Mouse (Mus musculus): ENCODE results near the gene Tppp3.

Gene Tppp3

GRCm38 (mm10) chr8:105471314-105472015 lies at the start of gene Tppp3:
Gene Tppp3, minus strand, starts transcription at chr8:105471526.
- peak; percentile 92 for DNase-seq

GRCm38 (mm10) chr8:105521061-105521460 lies 49.7 kb upstream of the Tppp3 start:
- no peak for DNase-seq

DNA sequence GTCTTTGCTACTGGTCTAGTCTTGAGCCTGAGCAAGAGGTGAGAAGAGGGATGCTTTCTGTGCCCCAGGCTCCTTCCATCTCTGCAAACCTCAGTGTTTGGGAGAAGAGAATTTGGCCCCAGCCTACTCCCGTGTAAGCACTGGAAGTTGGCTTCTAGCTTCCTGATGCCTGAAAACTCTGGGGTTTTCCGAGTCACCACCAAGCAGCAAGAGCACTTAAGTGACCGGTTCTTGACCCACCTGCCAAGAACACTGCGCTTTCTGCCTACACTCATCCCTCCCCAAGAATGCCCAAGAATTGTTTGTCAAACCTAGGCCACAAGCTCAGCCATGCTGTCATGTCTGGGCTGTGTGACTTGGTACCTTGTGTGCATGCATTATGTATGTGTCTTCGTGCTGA lies 49.2 kb upstream of the Tppp3 start:
- no peak for DNase-seq

DNA sequence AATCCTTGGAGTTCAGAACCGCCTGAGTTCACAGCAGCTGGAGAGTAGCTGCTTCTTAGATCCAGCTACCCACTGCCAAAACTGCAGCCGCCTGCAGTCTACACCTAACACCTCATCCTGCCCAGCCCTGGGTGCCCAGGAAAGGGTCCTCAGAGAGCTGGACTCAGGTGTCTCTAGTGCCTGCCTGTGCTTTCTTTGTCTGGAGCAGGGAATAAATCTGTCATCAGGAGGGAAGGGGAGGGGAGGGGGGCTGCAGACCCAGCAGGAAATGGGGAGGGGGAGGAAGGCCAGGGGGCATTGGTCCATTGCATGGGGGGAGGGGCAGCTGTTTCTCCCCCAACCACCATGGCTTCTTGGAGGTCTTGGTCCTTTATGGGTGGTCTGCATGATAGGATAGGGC lies 48.3 kb upstream of the Tppp3 start:
- DNase-seq: no peak

- DNase-seq: peak; percentile 68
Measured at GRCm38 (mm10) chr8:105518436-105519313, 47.3 kb upstream of the Tppp3 start, which contains the start of gene Hsd11b2. Gene Hsd11b2, plus strand, starts transcription at chr8:105518755.

GRCm38 (mm10) chr8:105517346-105517745 lies 46.0 kb upstream of the Tppp3 start:
- no peak for DNase-seq

DNA sequence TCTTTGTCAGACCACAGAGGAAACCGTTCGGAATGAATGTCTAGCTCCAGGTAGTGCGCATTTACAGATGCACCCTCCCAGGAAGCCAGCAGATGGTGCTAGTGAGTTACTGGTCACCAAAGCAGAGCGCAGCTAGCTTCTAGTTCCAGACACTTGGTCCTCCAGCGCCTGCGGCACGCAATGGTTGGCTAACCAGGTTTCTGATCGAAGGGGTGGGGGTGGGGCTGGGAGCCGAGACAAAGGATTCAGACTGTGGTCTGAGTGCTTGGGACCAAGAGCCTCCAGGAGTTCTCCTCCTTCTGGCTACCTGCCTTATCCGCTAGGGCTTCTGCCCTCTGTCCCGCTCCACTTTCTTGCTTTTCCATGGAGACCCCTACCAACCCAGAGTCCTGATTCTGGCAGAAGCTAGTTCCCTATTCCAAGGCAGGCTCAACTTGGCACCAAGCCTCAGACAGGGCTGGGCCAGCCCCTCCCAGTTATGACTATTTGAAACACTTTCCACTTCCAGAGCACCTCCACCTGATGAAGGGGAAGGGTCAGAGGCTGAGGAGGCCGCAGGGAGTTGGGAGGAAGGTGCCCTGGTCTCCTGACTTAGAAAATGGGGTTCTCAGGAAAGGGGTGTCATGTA lies 44.8 kb upstream of the Tppp3 start:
- DNase-seq: peak; percentile 83

GRCm38 (mm10) chr8:105514656-105515055 lies 43.3 kb upstream of the Tppp3 start:
- no peak for DNase-seq

- no peak for DNase-seq
Measured at GRCm38 (mm10) chr8:105514194-105514593, 42.9 kb upstream of the Tppp3 start.

DNA sequence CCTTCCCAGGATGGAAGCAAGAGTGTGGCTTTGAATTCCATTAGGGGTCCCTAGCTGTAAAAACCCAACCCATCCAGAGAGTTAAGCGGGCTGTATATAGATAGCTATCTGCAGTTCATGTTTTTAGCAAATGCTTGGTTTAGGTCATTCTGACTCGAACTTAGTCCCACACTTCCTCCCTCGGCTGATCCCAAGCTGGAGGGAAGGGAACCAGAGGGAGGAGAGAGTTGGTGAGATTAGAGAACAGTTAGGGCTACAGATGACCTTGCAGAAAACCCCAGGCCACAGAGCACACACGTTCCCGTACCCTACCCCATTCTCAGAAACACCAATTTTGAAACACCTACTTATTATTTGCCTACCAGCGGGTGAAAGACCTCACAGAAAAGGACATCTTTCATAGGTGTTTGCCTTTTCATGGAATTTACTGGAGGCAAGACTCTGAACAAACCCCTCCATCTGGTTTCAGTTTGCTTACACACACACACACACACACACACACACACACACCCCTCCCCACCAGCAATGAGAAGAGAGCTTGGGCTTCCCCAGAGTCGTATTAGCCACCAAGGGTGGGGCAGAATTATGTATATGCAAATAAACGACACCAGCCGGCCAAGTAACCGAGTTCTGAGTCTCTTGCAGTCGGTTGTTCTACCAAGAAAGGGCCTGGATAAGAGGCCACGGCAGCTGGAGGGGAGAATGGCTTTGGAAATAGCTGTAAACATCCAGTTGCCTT lies 38.8 kb upstream of the Tppp3 start:
- no peak for DNase-seq

- no peak for DNase-seq
Measured at GRCm38 (mm10) chr8:105508758-105509157, 37.4 kb upstream of the Tppp3 start.

DNA sequence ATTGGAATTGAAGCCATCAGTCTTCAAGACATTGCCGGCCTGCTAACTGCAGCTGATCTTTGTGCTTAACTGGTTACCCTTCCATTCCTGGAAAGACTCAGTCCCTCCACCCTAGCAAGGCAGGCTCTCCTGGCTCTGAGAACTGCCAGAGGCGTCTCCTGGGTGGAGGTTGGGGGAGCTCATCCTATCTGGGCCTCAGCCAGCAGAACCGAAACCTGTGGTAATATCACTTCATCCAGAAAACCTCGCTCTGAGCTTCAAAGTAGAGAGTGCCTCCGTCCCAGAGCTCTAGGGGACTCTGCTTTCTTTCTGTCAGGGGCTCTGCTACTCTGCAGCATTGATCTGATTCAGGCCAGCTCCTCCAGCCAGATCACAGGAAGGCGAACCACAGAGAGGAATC lies 35.7 kb upstream of the Tppp3 start:
- DNase-seq: no peak

DNA sequence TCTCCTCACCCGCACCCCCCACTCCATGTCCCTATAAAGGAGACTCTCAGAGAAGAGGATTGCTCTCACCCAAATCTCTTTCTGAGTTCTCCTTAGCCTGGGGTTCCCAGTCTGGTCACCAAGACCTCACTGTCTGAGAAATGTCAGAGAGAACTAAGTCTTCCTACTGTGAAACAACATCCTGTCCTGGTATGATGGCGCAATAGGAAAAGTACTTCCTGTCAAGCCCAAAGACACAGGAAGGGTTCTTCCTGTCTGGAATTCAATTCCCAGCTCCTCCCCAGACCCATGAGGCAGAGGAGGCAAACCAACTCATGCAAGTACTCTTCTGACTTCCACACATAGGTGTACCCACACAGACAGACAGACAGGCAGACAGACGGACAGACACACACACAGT lies 33.3 kb upstream of the Tppp3 start:
- no peak for DNase-seq

DNA sequence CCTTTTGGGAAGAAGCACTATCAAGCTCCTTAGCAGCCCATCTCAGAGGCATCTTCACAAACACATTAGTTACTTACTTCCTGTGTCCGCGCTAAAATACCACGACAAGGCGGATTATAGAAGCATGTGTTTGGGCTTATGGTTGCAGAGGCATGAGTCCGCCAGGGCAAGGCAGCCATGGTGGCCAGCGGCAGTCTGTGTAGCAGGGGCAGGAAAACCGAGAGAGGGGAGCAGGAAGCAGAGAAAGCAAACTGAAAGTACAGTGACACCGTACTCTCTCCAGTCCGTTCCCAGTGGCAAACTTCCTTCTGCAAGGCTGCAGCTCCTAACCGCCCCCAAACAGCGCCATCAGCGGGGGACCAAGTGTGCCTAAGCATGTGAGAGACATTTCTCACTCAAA lies 28.5 kb upstream of the Tppp3 start:
- DNase-seq: no peak

DNA sequence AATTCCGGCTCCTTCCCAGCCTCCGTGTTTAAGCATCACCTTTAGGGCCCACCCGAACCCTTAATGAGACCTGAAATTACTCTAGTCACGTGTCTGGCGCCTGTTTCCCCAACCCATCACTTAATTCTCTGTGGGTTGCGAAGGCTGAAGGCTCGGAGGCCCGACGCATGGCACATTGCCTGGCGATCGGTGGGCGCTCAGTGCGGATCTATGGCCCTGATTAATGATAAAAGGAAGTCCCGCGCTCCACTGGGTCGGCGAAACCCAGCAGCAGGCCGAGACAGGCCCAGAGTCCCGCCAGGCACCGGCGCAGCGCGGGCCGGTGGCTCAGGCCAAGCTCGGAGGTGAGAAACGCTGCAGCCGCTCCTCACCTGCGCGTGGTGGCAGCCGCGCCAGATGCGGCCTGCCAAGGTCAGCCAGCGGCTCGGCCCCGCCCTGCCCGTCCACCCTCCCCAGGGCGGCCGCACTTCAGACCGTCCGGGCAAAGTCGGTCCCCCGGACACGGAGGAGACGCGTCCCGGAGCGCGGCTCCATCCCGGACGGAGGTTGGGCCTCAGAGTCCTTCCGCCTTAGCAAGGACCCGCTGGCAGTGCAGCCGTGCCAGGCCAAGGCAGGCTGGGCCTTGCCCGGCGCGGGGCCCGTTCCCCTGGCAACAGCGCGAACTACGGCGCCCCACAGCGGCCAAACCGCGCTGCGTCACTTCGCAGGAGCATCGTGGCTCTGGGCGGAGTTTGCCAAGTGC lies 25.3 kb upstream of the Tppp3 start, which contains the start of gene Zdhhc1:
Gene Zdhhc1, minus strand, starts transcription at position 464 of the 742 bp plus-strand sequence.
- DNase-seq: peak; percentile 93

GRCm38 (mm10) chr8:105495350-105496302 lies 24.3 kb upstream of the Tppp3 start:
- DNase-seq: no peak

- DNase-seq: no peak
Measured at GRCm38 (mm10) chr8:105494566-105494965, 23.2 kb upstream of the Tppp3 start.

GRCm38 (mm10) chr8:105493495-105493894 lies 22.2 kb upstream of the Tppp3 start:
- no peak for DNase-seq

DNA sequence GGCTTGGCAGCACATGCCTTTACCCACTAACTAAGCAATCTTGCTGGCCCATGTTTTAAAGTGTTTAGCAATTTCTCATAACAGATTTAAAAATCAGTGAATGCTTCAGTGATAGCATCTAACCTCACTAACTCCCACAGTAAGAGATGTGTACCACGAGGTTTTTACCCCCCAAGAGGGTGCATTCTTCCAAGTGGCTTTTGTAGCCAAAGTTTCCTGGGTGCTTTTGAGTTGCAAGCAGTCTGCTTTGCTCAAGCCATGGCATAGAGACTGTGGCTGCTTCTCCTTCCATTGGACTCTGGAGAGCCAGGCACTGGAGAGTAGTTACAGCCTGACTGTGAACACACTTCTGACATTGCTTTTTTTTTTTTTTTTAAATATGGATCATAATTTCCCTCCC lies 18.0 kb upstream of the Tppp3 start:
- DNase-seq: no peak

DNA sequence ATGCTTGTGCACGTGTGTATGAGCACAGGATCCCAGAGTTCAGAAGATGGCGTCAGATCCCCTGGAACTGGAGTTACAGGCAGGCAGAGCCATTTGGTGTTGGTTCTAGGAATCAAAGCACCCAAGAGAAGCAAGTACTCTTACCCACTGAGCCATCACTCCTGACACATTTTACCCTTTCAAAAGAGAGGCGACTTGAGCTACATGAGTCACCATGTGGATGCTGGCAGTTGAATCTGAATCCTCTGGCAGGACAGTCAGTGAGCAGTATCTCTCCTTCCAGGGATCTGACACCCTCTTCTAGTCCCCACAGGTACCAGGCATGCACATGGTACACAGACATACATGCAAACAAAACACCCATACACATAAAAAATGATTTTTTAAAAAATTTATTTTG lies 16.8 kb upstream of the Tppp3 start:
- DNase-seq: no peak

- peak; percentile 80 for DNase-seq
Measured at GRCm38 (mm10) chr8:105484392-105484791, 13.1 kb upstream of the Tppp3 start.
